Mouse (Mus musculus) macrophage (primary cell): ENCODE measurements around the gene Spen. TPM values are rescaled to one million over a fixed set of nuclear protein-coding genes. Genes with fewer than 3 reads are reported as not detected.
A peak's percentile ranks its signal among the peaks of the same experiment; 100 is the strongest.

Experiments used
- H3K27ac ChIP-seq: fragments of 350-480 bp; formaldehyde crosslinking; 2 replicates; pipeline ENCODE4 v1.9.0; 2021
- H3K36me3 ChIP-seq: fragments of 350-480 bp; formaldehyde crosslinking; 2 replicates; pipeline ENCODE4 v1.9.0; 2021; ENCODE audit errors: inconsistent target
- H3K4me3 ChIP-seq: fragments of 350-480 bp; formaldehyde crosslinking; 2 replicates; pipeline ENCODE4 v1.9.0; 2021; ENCODE audit errors: inconsistent target
- H3K79me2 ChIP-seq: fragments of 350-480 bp; formaldehyde crosslinking; 2 replicates; pipeline ENCODE4 v1.9.0; 2021; ENCODE audit errors: inconsistent target
- WGBS: methylation state at CpG from one replicate; pipeline ENCODE4 v1.1.7; 2026; ENCODE audit warnings: inconsistent platforms; ENCODE audit not compliant: missing documents; 5-methylcytosine and 5-hydroxymethylcytosine counted together
- polyA plus RNA-seq: library from polyadenylated mRNA; stranded (reverse); fragments of 250-400 nt; gene quantifications from 3 replicates; pipeline ENCODE4 v1.2.4, GENCODE M21; 2018; ENCODE audit warnings: inconsistent platforms
- total RNA-seq, 78 experiments: library from RNA; depleted of rRNA; stranded (reverse); fragments of 250-400 nt; gene quantifications; 1 replicate in 9 of 78; 2 replicates in 24 of 78; 3 replicates in 43 of 78; 4 replicates in 2 of 78; pipeline ENCODE4 v1.2.4; 2018; ENCODE audit warnings: inconsistent platforms in 56 of 78

The Spen gene
- total RNA-seq (2018; cell fraction: chromatin; rRNA removed), result 100 to 1,000 TPM in 24 of 26 experiments, 10 to 100 TPM in 2; 68.8 to 720 (median 236) TPM
- total RNA-seq (2018; cell fraction: cytosol; rRNA removed), result 10 to 100 TPM; 19.1 to 56.6 (median 39.3) TPM
- total RNA-seq (2018; cell fraction: nucleus; rRNA removed), result 100 to 1,000 TPM in 19 of 26 experiments, 10 to 100 TPM in 7; 47.8 to 495 (median 124) TPM
- polyA plus RNA-seq, result 18.2 to 31.4 TPM (median 19.2 TPM) in 3 replicates

GRCm38 (mm10) chr4:141538408-141539212 is at the start of gene Spen:
Gene Spen (minus strand): TSS chr4:141538597.
- 2% methylated on average over 56 of the region's 88 CpGs for WGBS
- H3K79me2 ChIP-seq, result peaks cover 39% of the 10 kb centered on the region
- H3K36me3 ChIP-seq, result no peaks in the 10 kb centered on the region
- peak within 1 kb of the TSS; percentile 67 for H3K4me3 ChIP-seq
- H3K27ac ChIP-seq, result peak within 1 kb of the TSS; percentile 84

GRCm38 (mm10) chr4:141583919-141584318 is 45.5 kb upstream of the Spen start:
- H3K79me2 ChIP-seq, result no peaks in the 10 kb centered on the region
- WGBS, result 83% methylated on average over 8 of the region's 8 CpGs
- H3K36me3 ChIP-seq, result peaks cover 85% of the 10 kb centered on the region
- no peak overlapping the region for H3K4me3 ChIP-seq
- H3K27ac ChIP-seq, result no peak overlapping the region

GRCm38 (mm10) chr4:141581051-141581450 is 42.7 kb upstream of the Spen start:
- 87% methylated on average over 13 of the region's 13 CpGs for WGBS

GRCm38 (mm10) chr4:141578833-141579232 is 40.4 kb upstream of the Spen start:
- Histone ChIP-seq H3K36me3 (peaks cover 69% of the 10 kb centered on the region), H3K79me2 (no peaks in the 10 kb centered on the region), H3K27ac (no peak overlapping the region), H3K4me3 (no peak overlapping the region)
- 65% methylated on average over 3 of the region's 3 CpGs for WGBS

More at GRCm38 (mm10) chr4:141581051-141581450, 42.7 kb upstream of the Spen start:
- peaks cover 87% of the 10 kb centered on the region for H3K36me3 ChIP-seq
- no peak overlapping the region for H3K27ac ChIP-seq
- H3K79me2 ChIP-seq, result no peaks in the 10 kb centered on the region
- no peak overlapping the region for H3K4me3 ChIP-seq

- 95% methylated on average over 7 of the region's 7 CpGs for WGBS
- Histone ChIP-seq H3K27ac (no peak overlapping the region), H3K79me2 (no peaks in the 10 kb centered on the region), H3K4me3 (no peak overlapping the region), H3K36me3 (peaks cover 49% of the 10 kb centered on the region)
These were observed 38.5 kb upstream of the Spen start for GRCm38 (mm10) chr4:141576877-141577276.

- H3K36me3 ChIP-seq, result peaks cover 47% of the 10 kb centered on the region
- H3K4me3 ChIP-seq, result no peak overlapping the region
- no peaks in the 10 kb centered on the region for H3K79me2 ChIP-seq
- 88% methylated on average over 11 of the region's 11 CpGs for WGBS
- no peak overlapping the region for H3K27ac ChIP-seq
These were observed 38.0 kb upstream of the Spen start for GRCm38 (mm10) chr4:141576404-141576803.

GRCm38 (mm10) chr4:141574789-141575702 is 36.6 kb upstream of the Spen start:
- Histone ChIP-seq H3K4me3 (no peak overlapping the region), H3K27ac (no peak overlapping the region), H3K79me2 (no peaks in the 10 kb centered on the region), H3K36me3 (peaks cover 34% of the 10 kb centered on the region)
- WGBS, result 42% methylated on average over 27 of the region's 27 CpGs

- H3K79me2 ChIP-seq, result no peaks in the 10 kb centered on the region
- no peak overlapping the region for H3K4me3 ChIP-seq
- peak overlapping the region; percentile 59 for H3K27ac ChIP-seq
- WGBS, result 0% methylated on average over 6 of the region's 6 CpGs
- H3K36me3 ChIP-seq, result peaks cover 18% of the 10 kb centered on the region
These were observed 35.1 kb upstream of the Spen start for GRCm38 (mm10) chr4:141573359-141573966.

GRCm38 (mm10) chr4:141572668-141573358 is 34.4 kb upstream of the Spen start:
- WGBS, result 46% methylated on average over 7 of the region's 7 CpGs
- no peak overlapping the region for H3K4me3 ChIP-seq

GRCm38 (mm10) chr4:141571934-141572333 is 33.5 kb upstream of the Spen start:
- Histone ChIP-seq H3K27ac (no peak overlapping the region), H3K79me2 (no peaks in the 10 kb centered on the region), H3K36me3 (peaks cover 2% of the 10 kb centered on the region; the same call in 1 of the 2 replicates), H3K4me3 (no peak overlapping the region)
- WGBS, result 94% methylated on average over 9 of the region's 10 CpGs

More at GRCm38 (mm10) chr4:141572668-141573358, 34.4 kb upstream of the Spen start:
- Histone ChIP-seq H3K79me2 (no peaks in the 10 kb centered on the region), H3K27ac (peak overlapping the region; percentile 59), H3K36me3 (peaks cover 11% of the 10 kb centered on the region)

- Histone ChIP-seq H3K27ac (no peak overlapping the region), H3K79me2 (no peaks in the 10 kb centered on the region), H3K36me3 (no peaks in the 10 kb centered on the region), H3K4me3 (no peak overlapping the region)
- 37% methylated on average over 6 of the region's 6 CpGs for WGBS
These were observed 32.9 kb upstream of the Spen start for GRCm38 (mm10) chr4:141571337-141571739.

GRCm38 (mm10) chr4:141570821-141571220 is 32.4 kb upstream of the Spen start:
- 90% methylated on average over 1 of the region's 1 CpGs for WGBS
- Histone ChIP-seq H3K79me2 (no peaks in the 10 kb centered on the region), H3K27ac (no peak overlapping the region), H3K4me3 (no peak overlapping the region), H3K36me3 (no peaks in the 10 kb centered on the region)

- no peak overlapping the region for H3K4me3 ChIP-seq
- no peaks in the 10 kb centered on the region for H3K36me3 ChIP-seq
- no peak overlapping the region for H3K27ac ChIP-seq
- no peaks in the 10 kb centered on the region for H3K79me2 ChIP-seq
- 100% methylated on average over 2 of the region's 6 CpGs for WGBS
These were observed 31.6 kb upstream of the Spen start for GRCm38 (mm10) chr4:141570004-141570403.
